Mouse (Mus musculus): ENCODE measurements at regions not wholly inside any gene's neighbourhood (a gene's known extent, or its start where the extent isn't known, plus 50 kb on each side); places are given as distances from the start of the nearest gene placed in this dataset.

- Histone ChIP-seq H3K4me1 (ENCODE audit: control insufficient read depth, insufficient read depth, low read length) (no peaks in the 10 kb centered on the region), H3K4me2 (replicated peaks; ENCODE audit: low read depth, low read length) (no peak overlapping the region), H3K4me3 (ENCODE audit: low read depth, low read length) (no peak overlapping the region), H3K9ac (replicated peaks; ENCODE audit: low read depth, low read length) (no peak overlapping the region), H3K27ac (ENCODE audit: low read length) (no peak overlapping the region), H3K27me3 (ENCODE audit: control insufficient read depth, insufficient read depth, low read length) (no peaks in the 10 kb centered on the region), H3K36me3 (ENCODE audit: control insufficient read depth, insufficient read depth, low read length) (no peaks in the 10 kb centered on the region), H3K9me3 (ENCODE audit: control insufficient read depth, low read depth, low read length) (no peaks in the 10 kb centered on the region)
- ATAC-seq (ENCODE audit: insufficient number of reproducible peaks, insufficient read depth, low FRiP score, low read depth), result no peak
- WGBS, result 64% methylated on average over 2 of the region's 2 CpGs
Measured at GRCm38 (mm10) chr11:37772481-37773089, 536.8 kb upstream of the Tenm2 start.

- no peaks in the 10 kb centered on the region for H3K4me1 ChIP-seq (ENCODE audit: control insufficient read depth, insufficient read depth, low read length)
- no peak overlapping the region for H3K4me3 ChIP-seq (ENCODE audit: low read depth, low read length)
- 82% methylated on average over 3 of the region's 3 CpGs for WGBS
- no peak overlapping the region for H3K4me2 ChIP-seq (replicated peaks; ENCODE audit: low read depth, low read length)
- no peak overlapping the region for H3K27ac ChIP-seq (ENCODE audit: low read length)
- H3K9me3 ChIP-seq (ENCODE audit: control insufficient read depth, low read depth, low read length), result no peaks in the 10 kb centered on the region
- H3K9ac ChIP-seq (replicated peaks; ENCODE audit: low read depth, low read length), result no peak overlapping the region
- no peaks in the 10 kb centered on the region for H3K36me3 ChIP-seq (ENCODE audit: control insufficient read depth, insufficient read depth, low read length)
- no peaks in the 10 kb centered on the region for H3K27me3 ChIP-seq (ENCODE audit: control insufficient read depth, insufficient read depth, low read length)
- no peak for ATAC-seq (ENCODE audit: insufficient number of reproducible peaks, insufficient read depth, low FRiP score, low read depth)
Measured at GRCm38 (mm10) chr11:37770881-37771280, 535.1 kb upstream of the Tenm2 start.

GRCm38 (mm10) chr11:37768121-37768520, 532.4 kb upstream of the Tenm2 start:
- WGBS, result 42% methylated on average over 3 of the region's 3 CpGs

GRCm38 (mm10) chr11:37735992-37736391, 500.2 kb upstream of the Tenm2 start:
- no peaks in the 10 kb centered on the region for H3K36me3 ChIP-seq (ENCODE audit: control insufficient read depth, insufficient read depth, low read length)
- no peak overlapping the region for H3K4me3 ChIP-seq (ENCODE audit: low read depth, low read length)
- H3K4me1 ChIP-seq (ENCODE audit: control insufficient read depth, insufficient read depth, low read length), result no peaks in the 10 kb centered on the region
- H3K27ac ChIP-seq (ENCODE audit: low read length), result no peak overlapping the region
- H3K9me3 ChIP-seq (ENCODE audit: control insufficient read depth, low read depth, low read length), result no peaks in the 10 kb centered on the region
- H3K9ac ChIP-seq (replicated peaks; ENCODE audit: low read depth, low read length), result no peak overlapping the region
- H3K27me3 ChIP-seq (ENCODE audit: control insufficient read depth, insufficient read depth, low read length), result no peaks in the 10 kb centered on the region
- H3K4me2 ChIP-seq (replicated peaks; ENCODE audit: low read depth, low read length), result no peak overlapping the region
- ATAC-seq (ENCODE audit: insufficient number of reproducible peaks, insufficient read depth, low FRiP score, low read depth), result no peak

More at GRCm38 (mm10) chr11:37768121-37768520, 532.4 kb upstream of the Tenm2 start:
- H3K9ac ChIP-seq (replicated peaks; ENCODE audit: low read depth, low read length), result no peak overlapping the region
- H3K9me3 ChIP-seq (ENCODE audit: control insufficient read depth, low read depth, low read length), result no peaks in the 10 kb centered on the region
- H3K36me3 ChIP-seq (ENCODE audit: control insufficient read depth, insufficient read depth, low read length), result no peaks in the 10 kb centered on the region
- no peaks in the 10 kb centered on the region for H3K4me1 ChIP-seq (ENCODE audit: control insufficient read depth, insufficient read depth, low read length)
- H3K27me3 ChIP-seq (ENCODE audit: control insufficient read depth, insufficient read depth, low read length), result no peaks in the 10 kb centered on the region
- no peak overlapping the region for H3K4me2 ChIP-seq (replicated peaks; ENCODE audit: low read depth, low read length)
- no peak for ATAC-seq (ENCODE audit: insufficient number of reproducible peaks, insufficient read depth, low FRiP score, low read depth)
- no peak overlapping the region for H3K4me3 ChIP-seq (ENCODE audit: low read depth, low read length)
- H3K27ac ChIP-seq (ENCODE audit: low read length), result no peak overlapping the region

GRCm38 (mm10) chr11:37735501-37735900, 499.7 kb upstream of the Tenm2 start:
- H3K36me3 ChIP-seq (ENCODE audit: control insufficient read depth, insufficient read depth, low read length), result no peaks in the 10 kb centered on the region
- H3K4me2 ChIP-seq (replicated peaks; ENCODE audit: low read depth, low read length), result no peak overlapping the region
- H3K9ac ChIP-seq (replicated peaks; ENCODE audit: low read depth, low read length), result no peak overlapping the region
- H3K4me1 ChIP-seq (ENCODE audit: control insufficient read depth, insufficient read depth, low read length), result no peaks in the 10 kb centered on the region
- H3K27ac ChIP-seq (ENCODE audit: low read length), result no peak overlapping the region
- WGBS, result 83% methylated on average over 2 of the region's 2 CpGs
- ATAC-seq (ENCODE audit: insufficient number of reproducible peaks, insufficient read depth, low FRiP score, low read depth), result no peak
- no peaks in the 10 kb centered on the region for H3K9me3 ChIP-seq (ENCODE audit: control insufficient read depth, low read depth, low read length)
- H3K27me3 ChIP-seq (ENCODE audit: control insufficient read depth, insufficient read depth, low read length), result no peaks in the 10 kb centered on the region
- no peak overlapping the region for H3K4me3 ChIP-seq (ENCODE audit: low read depth, low read length)

- 43% methylated on average over 2 of the region's 2 CpGs for WGBS
- no peaks in the 10 kb centered on the region for H3K36me3 ChIP-seq (ENCODE audit: control insufficient read depth, insufficient read depth, low read length)
- no peak overlapping the region for H3K27ac ChIP-seq (ENCODE audit: low read length)
Measured at GRCm38 (mm10) chr11:37696981-37697380, 461.2 kb upstream of the Tenm2 start.

GRCm38 (mm10) chr11:37678484-37679193, 442.9 kb upstream of the Tenm2 start:
- no peak for ATAC-seq (ENCODE audit: insufficient number of reproducible peaks, insufficient read depth, low FRiP score, low read depth)
- Histone ChIP-seq H3K27ac (ENCODE audit: low read length) (no peak overlapping the region), H3K4me1 (ENCODE audit: control insufficient read depth, insufficient read depth, low read length) (no peaks in the 10 kb centered on the region), H3K36me3 (ENCODE audit: control insufficient read depth, insufficient read depth, low read length) (no peaks in the 10 kb centered on the region), H3K9ac (replicated peaks; ENCODE audit: low read depth, low read length) (no peak overlapping the region), H3K9me3 (ENCODE audit: control insufficient read depth, low read depth, low read length) (no peaks in the 10 kb centered on the region), H3K4me2 (replicated peaks; ENCODE audit: low read depth, low read length) (no peak overlapping the region), H3K27me3 (ENCODE audit: control insufficient read depth, insufficient read depth, low read length) (no peaks in the 10 kb centered on the region), H3K4me3 (ENCODE audit: low read depth, low read length) (no peak overlapping the region)
- 53% methylated on average over 1 of the region's 1 CpGs for WGBS

More at GRCm38 (mm10) chr11:37696981-37697380, 461.2 kb upstream of the Tenm2 start:
- H3K9ac ChIP-seq (replicated peaks; ENCODE audit: low read depth, low read length), result no peak overlapping the region
- H3K9me3 ChIP-seq (ENCODE audit: control insufficient read depth, low read depth, low read length), result no peaks in the 10 kb centered on the region
- H3K4me3 ChIP-seq (ENCODE audit: low read depth, low read length), result no peak overlapping the region
- H3K4me2 ChIP-seq (replicated peaks; ENCODE audit: low read depth, low read length), result no peak overlapping the region
- no peaks in the 10 kb centered on the region for H3K4me1 ChIP-seq (ENCODE audit: control insufficient read depth, insufficient read depth, low read length)
- no peaks in the 10 kb centered on the region for H3K27me3 ChIP-seq (ENCODE audit: control insufficient read depth, insufficient read depth, low read length)
- ATAC-seq (ENCODE audit: insufficient number of reproducible peaks, insufficient read depth, low FRiP score, low read depth), result no peak

- ATAC-seq (ENCODE audit: insufficient number of reproducible peaks, insufficient read depth, low FRiP score, low read depth), result no peak
- H3K4me2 ChIP-seq (replicated peaks; ENCODE audit: low read depth, low read length), result no peak overlapping the region
- no peak overlapping the region for H3K9ac ChIP-seq (replicated peaks; ENCODE audit: low read depth, low read length)
- H3K4me1 ChIP-seq (ENCODE audit: control insufficient read depth, insufficient read depth, low read length), result no peaks in the 10 kb centered on the region
- H3K27me3 ChIP-seq (ENCODE audit: control insufficient read depth, insufficient read depth, low read length), result no peaks in the 10 kb centered on the region
- no peaks in the 10 kb centered on the region for H3K36me3 ChIP-seq (ENCODE audit: control insufficient read depth, insufficient read depth, low read length)
- no peak overlapping the region for H3K27ac ChIP-seq (ENCODE audit: low read length)
- no peaks in the 10 kb centered on the region for H3K9me3 ChIP-seq (ENCODE audit: control insufficient read depth, low read depth, low read length)
- no peak overlapping the region for H3K4me3 ChIP-seq (ENCODE audit: low read depth, low read length)
- 67% methylated on average over 3 of the region's 3 CpGs for WGBS
Measured at GRCm38 (mm10) chr11:37671320-37671719, 435.6 kb upstream of the Tenm2 start.

GRCm38 (mm10) chr11:37666925-37667324, 431.2 kb upstream of the Tenm2 start:
- WGBS, result 81% methylated on average over 1 of the region's 1 CpGs
- Histone ChIP-seq H3K4me1 (ENCODE audit: control insufficient read depth, insufficient read depth, low read length) (no peaks in the 10 kb centered on the region), H3K36me3 (ENCODE audit: control insufficient read depth, insufficient read depth, low read length) (no peaks in the 10 kb centered on the region), H3K9ac (replicated peaks; ENCODE audit: low read depth, low read length) (no peak overlapping the region), H3K4me2 (replicated peaks; ENCODE audit: low read depth, low read length) (no peak overlapping the region), H3K4me3 (ENCODE audit: low read depth, low read length) (no peak overlapping the region), H3K27ac (ENCODE audit: low read length) (no peak overlapping the region), H3K27me3 (ENCODE audit: control insufficient read depth, insufficient read depth, low read length) (no peaks in the 10 kb centered on the region), H3K9me3 (ENCODE audit: control insufficient read depth, low read depth, low read length) (no peaks in the 10 kb centered on the region)
- ATAC-seq (ENCODE audit: insufficient number of reproducible peaks, insufficient read depth, low FRiP score, low read depth), result no peak

Measured in stomach, embryonic 14.5 days (tissue).